Mouse (Mus musculus): ENCODE data around the gene Ms4a12.

DNA sequence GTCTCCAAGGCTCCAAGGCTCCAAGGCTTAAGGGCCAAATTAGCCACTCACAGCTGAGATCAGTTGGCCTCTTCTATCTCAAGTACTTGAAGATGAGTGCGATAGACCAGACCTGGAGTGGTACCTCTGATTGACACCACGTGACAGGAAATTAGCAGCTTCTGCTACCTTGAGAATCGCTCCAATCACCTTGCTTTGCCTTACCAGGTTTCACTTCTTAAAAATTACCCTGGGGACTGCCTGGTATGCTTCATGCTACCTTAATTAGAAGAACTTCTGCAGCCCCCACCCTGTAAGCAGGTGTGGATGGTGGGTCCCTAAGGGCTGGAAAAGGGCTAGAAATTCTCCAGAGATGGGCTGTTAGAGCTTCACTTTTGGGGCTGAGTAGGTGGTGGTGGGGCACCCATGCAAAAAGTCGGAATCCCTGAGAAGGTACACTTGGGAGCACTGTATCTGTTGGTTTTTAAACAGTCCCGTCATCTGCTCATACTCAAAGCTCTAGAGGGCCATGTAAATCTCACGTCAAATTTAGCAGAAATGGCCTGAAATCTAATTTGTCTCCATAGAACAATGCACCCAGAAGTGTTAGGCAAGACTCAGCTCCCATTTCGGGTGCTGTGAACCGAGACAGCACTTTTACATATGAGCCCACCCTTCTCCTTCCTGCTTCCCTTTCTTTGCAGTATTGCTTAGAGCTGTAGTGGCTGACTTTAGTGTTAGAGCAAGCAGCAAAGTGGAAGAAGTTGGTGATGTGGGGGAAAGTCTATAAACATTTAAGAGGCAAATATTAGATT lies 34.0 kb upstream of the Ms4a12 start, which contains the start of gene Ms4a1:
- no peak for TF ChIP-seq POLR2A (IDR thresholded peaks at IDR 0.05; ENCODE audit: low read depth, low read length)
- TF ChIP-seq CTCF (conservative IDR thresholded peaks at IDR 0.05; ENCODE audit: insufficient read depth, insufficient read length, low read depth, low read length) = no peak

All from kidney, adult 2 months (tissue).